Mouse (Mus musculus): ENCODE measurements around the gene Icam4.

GRCm38 (mm10) chr9:21074173-21074572, 45.0 kb downstream of the Icam4 start:
- TF ChIP-seq POLR2A (IDR thresholded peaks at IDR 0.05; ENCODE audit: borderline replicate concordance, extremely low read depth, insufficient read depth, insufficient read length, poor library complexity, severe bottlenecking) = no peak
- no peak for TF ChIP-seq CTCF (IDR thresholded peaks at IDR 0.05; ENCODE audit: borderline replicate concordance, extremely low read depth, insufficient read depth, insufficient read length)
